Mouse (Mus musculus) liver, embryonic 11.5 days (tissue): ENCODE measurements around the gene Ptprd. TPM values are rescaled to one million over a fixed set of nuclear protein-coding genes. Genes with fewer than 3 reads are reported as not detected.

Source experiments
- ATAC-seq: fragments of 200-750 bp; cut with Nextera tagmentation; replicated peaks from 2 replicates; pipeline ENCODE4 v1.8.0; 2017; ENCODE audit warnings: moderate number of reproducible peaks, mild to moderate bottlenecking, moderate TSS enrichment, moderate library complexity; ENCODE audit not compliant: low FRiP score
- DNase-seq: peaks from one replicate; pipeline ENCODE4 v3.0.0-alpha.2; 2017; ENCODE audit warnings: low spot score
- H3K27ac ChIP-seq: fragments of 300-500 bp; sonication (generic); 2 replicates; pipeline ENCODE4 v1.5.1; 2014; ENCODE audit warnings: mild to moderate bottlenecking, low read depth, low read length, control low read depth
- H3K27me3 ChIP-seq: fragments of 300-500 bp; sonication (generic); replicated peaks from 2 replicates; pipeline ENCODE4 v1.6.1; 2014; ENCODE audit warnings: low read length, mixed read lengths; ENCODE audit not compliant: control insufficient read depth, insufficient read depth
- H3K36me3 ChIP-seq: fragments of 300-500 bp; sonication (generic); 2 replicates; pipeline ENCODE4 v1.6.1; 2014; ENCODE audit warnings: mild to moderate bottlenecking, low read length, moderate library complexity, mixed read lengths; ENCODE audit not compliant: control insufficient read depth, insufficient read depth
- H3K4me1 ChIP-seq: fragments of 300-500 bp; sonication (generic); replicated peaks from 2 replicates; pipeline ENCODE4 v1.6.1; 2014; ENCODE audit warnings: low read length, mixed read lengths; ENCODE audit not compliant: control insufficient read depth, insufficient read depth
- H3K4me2 ChIP-seq: fragments of 300-500 bp; sonication (generic); 2 replicates; pipeline ENCODE4 v1.6.1; 2014; ENCODE audit warnings: mild to moderate bottlenecking, control low read depth, moderate library complexity
- H3K4me3 ChIP-seq: fragments of 300-500 bp; sonication (generic); 2 replicates; pipeline ENCODE4 v1.5.1; 2014; ENCODE audit warnings: low read depth, low read length, control low read depth
- H3K9ac ChIP-seq: fragments of 300-500 bp; sonication (generic); 2 replicates; pipeline ENCODE4 v1.6.1; 2014; ENCODE audit warnings: low read depth, low read length, control low read depth
- H3K9me3 ChIP-seq: fragments of 300-500 bp; sonication (generic); 2 replicates; pipeline ENCODE4 v1.6.1; 2016; ENCODE audit warnings: low read length, inconsistent platforms, mixed read lengths; ENCODE audit not compliant: control insufficient read depth
- WGBS: fragments of 180-500 bp; shearing (Covaris S2); extraction: QIAGEN DNeasy Blood & Tissue Kit; methylation state at CpG from one replicate; pipeline ENCODE4 v1.1.7; 2014; 5-methylcytosine and 5-hydroxymethylcytosine counted together
- polyA plus RNA-seq: library from polyadenylated mRNA; unstranded; fragments of >200 nt; fragmentation: Nextera tagmentation; extraction: Ambion mirVana; gene quantifications from 2 replicates; pipeline ENCODE4 v1.2.1, GENCODE M21; 2014

The Ptprd gene
- polyA plus RNA-seq, 1 experiment from 2014 or later, result 8.4 TPM

GRCm38 (mm10) chr4:76292733-76293357 lies 1918.9 kb downstream of the Ptprd start:
- ATAC-seq, result no peak
- 83% methylated on average over 8 of the region's 8 CpGs for WGBS

DNA sequence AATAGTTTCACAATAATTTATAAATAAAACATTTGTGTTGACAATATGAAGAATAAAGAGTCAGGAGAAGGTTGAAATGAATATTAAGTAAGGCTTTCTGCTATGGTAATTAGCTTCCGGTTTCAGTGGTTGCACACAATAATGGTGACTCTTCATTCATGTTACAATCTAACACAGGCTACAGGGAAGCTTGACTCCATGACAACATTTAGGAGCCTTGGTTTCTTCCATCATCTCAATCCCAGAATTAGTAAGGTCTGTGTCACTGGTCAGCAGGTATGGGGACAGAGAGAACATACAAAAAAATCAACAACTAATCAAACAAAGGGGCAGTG lies 1921.3 kb downstream of the Ptprd start:
- no peaks in the 10 kb centered on the region for H3K27me3 ChIP-seq
- no peak overlapping the region for H3K4me2 ChIP-seq
- no peak overlapping the region for H3K9ac ChIP-seq
- no peaks in the 10 kb centered on the region for H3K9me3 ChIP-seq
- no peaks in the 10 kb centered on the region for H3K36me3 ChIP-seq
- DNase-seq, result no peak
- no peak for ATAC-seq
- whole genome bisulfite sequencing, result 96% methylated on average over 1 of the region's 1 CpGs
- no peak overlapping the region for H3K27ac ChIP-seq
- no peaks in the 10 kb centered on the region for H3K4me1 ChIP-seq
- no peak overlapping the region for H3K4me3 ChIP-seq

More at GRCm38 (mm10) chr4:76292733-76293357, 1918.9 kb downstream of the Ptprd start:
- no peak for DNase-seq
- Histone ChIP-seq H3K9me3 (no peaks in the 10 kb centered on the region), H3K9ac (no peak overlapping the region), H3K4me2 (no peak overlapping the region), H3K36me3 (no peaks in the 10 kb centered on the region), H3K27me3 (no peaks in the 10 kb centered on the region), H3K4me3 (no peak overlapping the region), H3K27ac (no peak overlapping the region), H3K4me1 (no peaks in the 10 kb centered on the region)

- DNase-seq, result no peak
- Histone ChIP-seq H3K9me3 (no peaks in the 10 kb centered on the region), H3K27ac (no peak overlapping the region), H3K4me3 (no peak overlapping the region), H3K9ac (no peak overlapping the region), H3K27me3 (no peaks in the 10 kb centered on the region), H3K36me3 (no peaks in the 10 kb centered on the region), H3K4me1 (no peaks in the 10 kb centered on the region), H3K4me2 (no peak overlapping the region)
- WGBS, result 68% methylated on average over 12 of the region's 12 CpGs
- ATAC-seq, result no peak
Measured at GRCm38 (mm10) chr4:76289612-76290483, 1921.9 kb downstream of the Ptprd start.

DNA sequence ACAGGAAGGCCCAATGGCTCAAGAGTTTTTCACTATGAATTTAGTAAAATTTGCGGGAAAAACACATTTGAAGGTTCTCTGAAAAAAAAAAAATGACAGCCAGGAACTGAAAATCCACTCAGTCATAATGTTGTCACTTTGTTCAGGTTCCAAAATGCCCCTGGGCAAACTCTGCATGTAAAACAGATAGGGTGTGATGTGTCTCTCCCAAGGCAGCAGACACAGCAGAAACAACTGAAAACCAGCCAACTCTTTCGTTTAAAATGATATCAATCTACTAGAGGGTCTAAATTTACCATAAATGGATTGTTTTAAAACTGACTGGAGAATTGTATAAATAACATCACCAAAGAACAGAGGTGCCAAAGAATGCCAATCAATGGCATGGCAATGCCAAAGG lies 1925.7 kb downstream of the Ptprd start:
- Histone ChIP-seq H3K9ac (no peak overlapping the region), H3K27me3 (no peaks in the 10 kb centered on the region), H3K4me3 (no peak overlapping the region), H3K4me2 (no peak overlapping the region), H3K36me3 (no peaks in the 10 kb centered on the region), H3K4me1 (no peaks in the 10 kb centered on the region), H3K27ac (no peak overlapping the region), H3K9me3 (no peaks in the 10 kb centered on the region)
- ATAC-seq (no peak), DNase-seq (no peak)
- WGBS, result 76% methylated on average over 2 of the region's 2 CpGs

GRCm38 (mm10) chr4:76282886-76283285 lies 1928.9 kb downstream of the Ptprd start:
- H3K4me1 ChIP-seq, result no peaks in the 10 kb centered on the region
- no peaks in the 10 kb centered on the region for H3K36me3 ChIP-seq
- H3K9ac ChIP-seq, result no peak overlapping the region
- no peaks in the 10 kb centered on the region for H3K27me3 ChIP-seq
- ATAC-seq, result no peak
- WGBS, result 63% methylated on average over 4 of the region's 4 CpGs
- no peak for DNase-seq
- H3K4me3 ChIP-seq, result no peak overlapping the region
- H3K4me2 ChIP-seq, result no peak overlapping the region
- no peaks in the 10 kb centered on the region for H3K9me3 ChIP-seq
- no peak overlapping the region for H3K27ac ChIP-seq

DNA sequence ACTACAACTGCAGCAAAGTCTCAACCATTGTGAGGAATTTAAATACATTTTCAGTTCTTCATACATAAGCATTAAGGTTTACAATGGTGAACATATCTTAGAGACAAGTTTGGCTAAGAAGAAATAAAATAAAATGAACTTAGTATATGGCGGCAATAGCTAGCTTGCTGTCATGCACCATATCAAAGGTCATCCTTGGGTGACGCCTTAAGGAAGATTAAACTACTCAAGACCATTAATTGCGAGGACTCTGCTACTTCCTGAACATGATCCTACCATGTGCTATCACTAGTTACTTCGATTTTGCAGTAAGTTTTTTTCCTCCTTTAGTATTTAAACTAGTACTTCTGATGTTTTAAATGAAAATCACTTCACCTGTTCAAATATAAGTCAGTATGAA lies 1949.0 kb downstream of the Ptprd start:
- Histone ChIP-seq H3K9ac (no peak overlapping the region), H3K4me3 (no peak overlapping the region), H3K27me3 (no peaks in the 10 kb centered on the region), H3K27ac (no peak overlapping the region), H3K36me3 (no peaks in the 10 kb centered on the region), H3K4me2 (no peak overlapping the region), H3K4me1 (no peaks in the 10 kb centered on the region), H3K9me3 (no peaks in the 10 kb centered on the region)
- 79% methylated on average over 4 of the region's 4 CpGs for WGBS
- no peak for DNase-seq
- ATAC-seq, result no peak

GRCm38 (mm10) chr4:76260686-76261085 lies 1951.1 kb downstream of the Ptprd start:
- 90% methylated on average over 1 of the region's 1 CpGs for WGBS
- DNase-seq, result no peak
- H3K9me3 ChIP-seq, result no peaks in the 10 kb centered on the region
- H3K4me2 ChIP-seq, result no peak overlapping the region
- no peaks in the 10 kb centered on the region for H3K27me3 ChIP-seq
- H3K36me3 ChIP-seq, result no peaks in the 10 kb centered on the region
- H3K4me3 ChIP-seq, result no peak overlapping the region
- H3K9ac ChIP-seq, result no peak overlapping the region
- H3K27ac ChIP-seq, result no peak overlapping the region
- no peaks in the 10 kb centered on the region for H3K4me1 ChIP-seq
- no peak for ATAC-seq

DNA sequence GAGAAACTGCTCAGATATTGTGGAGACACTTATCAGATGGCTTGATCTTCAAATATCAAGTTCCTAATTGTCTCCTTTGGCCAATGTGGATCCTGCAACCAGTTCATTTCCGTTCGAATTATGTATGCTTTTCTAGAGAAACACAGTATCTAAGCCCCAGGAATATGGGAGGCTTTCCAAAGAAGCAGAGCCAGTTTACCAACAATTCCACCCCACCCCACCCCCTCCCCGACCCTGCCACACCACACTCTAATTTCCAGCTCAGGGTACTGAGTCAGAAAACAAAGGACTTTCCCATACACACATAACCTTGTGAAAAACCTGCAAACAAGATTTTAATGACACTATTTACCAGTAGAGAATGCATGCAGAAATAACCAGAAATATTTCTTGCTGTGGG lies 1951.5 kb downstream of the Ptprd start:
- WGBS, result 69% methylated on average over 3 of the region's 3 CpGs
- no peak overlapping the region for H3K9ac ChIP-seq
- DNase-seq, result no peak

GRCm38 (mm10) chr4:76259636-76260035 lies 1952.1 kb downstream of the Ptprd start:
- ATAC-seq, result no peak
- no peaks in the 10 kb centered on the region for H3K4me1 ChIP-seq
- H3K9ac ChIP-seq, result no peak overlapping the region
- H3K36me3 ChIP-seq, result no peaks in the 10 kb centered on the region
- WGBS, result 56% methylated on average over 2 of the region's 2 CpGs
- H3K4me3 ChIP-seq, result no peak overlapping the region
- no peak for DNase-seq
- no peak overlapping the region for H3K4me2 ChIP-seq
- H3K27me3 ChIP-seq, result no peaks in the 10 kb centered on the region
- H3K27ac ChIP-seq, result no peak overlapping the region
- H3K9me3 ChIP-seq, result no peaks in the 10 kb centered on the region

More for the DNA sequence above, 1951.5 kb downstream of the Ptprd start:
- Histone ChIP-seq H3K27ac (no peak overlapping the region), H3K4me3 (no peak overlapping the region), H3K9me3 (no peaks in the 10 kb centered on the region), H3K36me3 (no peaks in the 10 kb centered on the region), H3K27me3 (no peaks in the 10 kb centered on the region), H3K4me1 (no peaks in the 10 kb centered on the region), H3K4me2 (no peak overlapping the region)
- no peak for ATAC-seq
